Mouse (Mus musculus): ENCODE data around the gene Cfap73. TPM values are rescaled to one million over a fixed set of nuclear protein-coding genes. Genes with fewer than 3 reads are reported as not detected.

Gene Cfap73
- not detected for total RNA-seq (2021)
- long read RNA-seq, experiment 1, result 0 reads
- long read RNA-seq, experiment 2, result 0 reads

DNA sequence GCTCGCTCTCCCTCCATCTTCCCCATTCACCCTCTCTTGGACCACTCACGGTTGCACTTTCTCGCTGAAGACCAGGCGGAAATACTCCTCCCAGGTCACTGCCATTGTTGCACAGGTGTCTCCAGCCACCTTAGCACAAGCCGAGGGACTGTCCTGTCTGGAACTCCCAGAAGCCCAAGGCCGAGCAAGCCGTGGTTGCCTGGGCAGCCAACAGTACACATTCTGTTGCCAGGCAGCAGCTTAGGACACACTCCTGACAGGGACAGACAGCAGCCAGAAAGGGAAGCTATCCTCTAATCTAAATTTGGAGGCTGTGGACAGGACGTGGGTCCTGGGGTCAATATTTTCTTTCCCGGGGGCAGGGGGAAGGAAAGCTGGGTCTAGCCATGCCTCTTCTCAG, at the start of gene Cfap73:
TSS of gene Cfap73 (minus strand) at position 105 of the 400 bp plus-strand sequence.
- no peak for DNase-seq
- intact Hi-C loops (cut with DNase I), result no loop called here

DNA sequence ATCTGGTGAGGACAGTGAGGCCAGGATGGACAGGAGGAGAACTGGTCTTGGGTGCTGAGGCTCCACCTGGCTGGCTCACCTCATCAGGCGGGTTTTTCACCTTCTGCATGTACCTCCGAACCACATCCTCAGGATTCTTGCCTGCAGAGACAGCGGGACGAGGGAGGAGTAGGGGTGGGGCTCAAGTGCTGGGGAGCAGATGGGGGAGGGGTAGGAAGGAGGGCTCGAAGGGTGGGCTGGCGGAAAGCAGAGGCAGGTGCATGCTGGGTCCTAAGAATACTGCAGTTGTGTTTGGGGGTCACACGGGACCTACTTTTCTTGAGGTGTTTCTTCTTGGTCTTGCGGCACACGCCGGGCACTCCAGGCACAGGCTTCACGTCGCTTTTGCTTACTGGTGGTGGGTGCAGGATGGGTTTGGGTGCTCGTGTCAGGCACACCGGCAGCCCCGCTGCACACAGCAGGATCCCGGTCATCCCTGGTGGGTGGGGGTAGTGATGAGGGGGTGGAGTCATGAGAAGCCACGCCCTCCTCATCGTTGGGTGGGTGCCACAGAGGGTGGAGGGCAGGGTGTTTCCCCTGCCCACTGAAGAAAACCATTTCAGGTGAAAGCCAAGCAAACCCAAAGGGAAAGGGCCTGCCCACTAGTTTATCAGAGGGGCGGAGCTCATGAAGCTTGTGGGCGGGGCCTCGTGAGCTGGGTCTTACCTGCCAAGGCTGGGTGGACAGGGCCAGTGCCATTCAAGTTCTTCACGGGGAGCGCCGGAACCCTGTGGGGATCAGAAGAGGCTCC, 49.1 kb upstream of the Cfap73 start:
- intact Hi-C loops (cut with DNase I), result no loop called here
- no peak for DNase-seq

GRCm38 (mm10) chr5:120680918-120681317, 46.9 kb upstream of the Cfap73 start:
- intact Hi-C loops (cut with DNase I), result no loop called here

GRCm38 (mm10) chr5:120679676-120680555, 45.9 kb upstream of the Cfap73 start:
- intact Hi-C loops (cut with DNase I), result no loop called here
- peak; percentile 36 to 67 for DNase-seq

More at GRCm38 (mm10) chr5:120680918-120681317, 46.9 kb upstream of the Cfap73 start:
- DNase-seq, result no peak

DNA sequence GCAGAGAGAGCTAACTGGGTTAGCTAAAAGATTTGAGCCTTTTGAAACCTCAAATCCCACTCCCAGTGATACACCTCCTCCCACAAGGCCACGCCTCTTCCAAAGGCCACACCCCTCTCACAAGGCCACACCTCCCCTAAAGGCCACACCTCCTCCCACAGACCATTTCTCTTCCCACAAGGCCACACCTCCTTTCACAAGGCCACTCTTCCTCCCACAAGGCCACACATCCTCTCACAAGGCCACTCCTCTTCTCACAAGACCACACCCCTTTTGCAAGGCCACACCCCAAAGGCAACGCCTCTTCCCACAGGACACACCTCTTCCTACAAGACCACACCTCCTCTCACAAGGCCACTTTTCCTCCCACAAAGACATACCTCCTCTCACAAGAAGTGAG, 43.5 kb upstream of the Cfap73 start:
- DNase-seq, result no peak
- intact Hi-C loops (cut with DNase I), result no loop called here

DNA sequence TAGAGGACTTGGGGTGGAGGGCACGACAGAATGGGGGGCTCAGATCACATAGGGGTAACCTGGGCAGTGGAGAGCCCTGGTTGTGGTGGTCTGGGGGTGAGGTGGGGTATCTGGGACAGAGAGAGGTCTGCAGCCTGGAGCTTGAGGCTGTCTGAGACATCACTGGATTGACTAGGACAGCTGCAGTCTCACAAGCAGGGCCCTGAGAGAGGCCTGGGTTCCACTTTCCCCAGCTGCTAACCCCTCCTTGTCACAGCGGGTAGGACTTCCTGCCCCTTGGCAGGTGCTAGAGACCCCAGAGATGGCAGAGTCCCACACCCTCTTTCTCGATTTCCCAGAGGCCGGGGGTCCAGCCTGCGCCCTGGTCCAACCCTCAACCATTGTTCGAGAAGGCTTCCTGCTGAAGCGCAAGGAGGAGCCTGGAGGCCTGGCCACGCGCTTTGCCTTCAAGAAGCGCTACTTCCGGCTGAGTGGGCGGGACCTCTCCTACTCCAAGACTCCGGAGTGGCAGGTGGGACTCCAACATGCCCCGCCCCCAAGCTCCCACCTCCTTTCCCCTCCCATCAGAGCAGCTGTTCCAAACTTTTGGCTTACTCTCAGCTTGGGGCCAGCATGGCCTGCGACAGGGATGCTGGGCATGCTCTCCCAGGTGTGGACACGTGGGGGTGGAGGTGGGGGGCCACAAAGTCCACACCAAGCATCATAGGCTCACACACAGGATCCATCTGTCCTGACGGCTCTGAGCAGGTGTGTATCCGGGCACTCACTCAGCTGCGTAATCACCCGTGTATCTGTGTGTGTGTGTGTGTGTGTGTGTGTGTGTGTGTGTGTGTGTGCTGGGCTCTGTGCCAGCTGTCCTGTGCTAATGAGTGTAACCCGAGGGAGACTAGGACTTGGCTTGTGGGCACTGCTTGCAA, 40.5 kb upstream of the Cfap73 start:
- no peak for DNase-seq
- intact Hi-C loops (cut with DNase I), result no loop called here

DNA sequence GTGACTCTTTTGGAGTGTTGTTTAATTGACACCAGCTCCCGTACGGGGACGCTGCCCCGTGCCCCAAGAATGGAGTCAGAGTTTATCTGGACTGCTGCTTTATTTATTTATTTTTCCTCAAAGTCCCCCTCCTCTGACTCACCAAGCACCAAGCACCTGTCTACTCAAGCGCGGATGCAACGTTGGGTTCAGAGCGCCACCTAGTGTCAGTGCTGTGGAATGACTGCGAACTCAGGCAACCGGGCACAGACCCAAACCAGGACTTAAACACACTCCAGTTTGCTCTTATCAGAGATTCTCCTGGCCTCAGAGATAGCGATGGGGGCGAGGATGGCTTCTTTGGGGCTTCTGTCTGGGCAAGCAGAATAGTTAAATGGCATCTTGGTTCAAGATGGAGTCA, 39.6 kb upstream of the Cfap73 start:
- intact Hi-C loops (cut with DNase I), result loop anchor here (1.0 kb wide), 1 partner anchor 54 kb away; no protein-coding TSS in a partner anchor
- DNase-seq, result peak; percentile 32 to 43

DNA sequence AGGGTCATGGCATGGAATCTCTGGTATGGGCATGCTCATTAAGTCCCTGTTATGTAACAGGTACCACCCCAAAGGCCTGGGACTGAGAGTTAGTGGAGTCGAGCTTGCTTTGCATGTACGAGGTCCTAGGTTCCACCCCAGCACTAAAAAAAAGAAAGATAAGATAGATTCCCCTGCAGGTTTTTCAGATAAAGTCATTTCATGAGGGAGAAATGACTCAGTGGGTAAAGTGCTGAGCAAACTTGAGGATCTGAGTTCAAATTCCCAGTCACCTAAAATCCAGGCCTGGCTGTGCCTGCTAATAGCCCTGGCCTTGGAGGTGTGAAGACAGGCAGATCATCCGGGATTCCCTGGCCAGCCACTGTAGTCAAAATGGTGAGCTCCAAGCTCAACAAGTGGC, 37.8 kb upstream of the Cfap73 start:
- intact Hi-C loops (cut with DNase I), result no loop called here
- DNase-seq, result no peak

DNA sequence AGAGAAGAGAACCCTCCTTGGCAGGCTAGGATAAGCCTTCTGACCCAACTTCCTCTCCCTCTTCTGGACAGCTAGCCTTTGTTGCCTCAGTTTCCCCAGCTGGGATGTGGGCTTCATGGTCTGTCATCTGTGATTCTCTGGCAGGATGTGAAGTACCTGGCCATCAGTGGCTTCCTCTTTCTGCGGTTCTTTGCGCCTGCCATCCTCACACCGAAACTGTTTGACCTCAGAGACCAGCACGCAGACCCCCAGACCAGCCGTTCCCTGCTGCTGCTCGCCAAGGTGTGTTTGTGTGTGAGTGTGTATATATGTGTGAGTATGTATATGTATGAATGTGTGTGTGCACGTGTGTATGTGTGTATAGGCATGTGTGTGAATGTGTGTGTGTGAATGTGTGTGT, 36.1 kb upstream of the Cfap73 start:
- no peak for DNase-seq
- intact Hi-C loops (cut with DNase I), result no loop called here

DNA sequence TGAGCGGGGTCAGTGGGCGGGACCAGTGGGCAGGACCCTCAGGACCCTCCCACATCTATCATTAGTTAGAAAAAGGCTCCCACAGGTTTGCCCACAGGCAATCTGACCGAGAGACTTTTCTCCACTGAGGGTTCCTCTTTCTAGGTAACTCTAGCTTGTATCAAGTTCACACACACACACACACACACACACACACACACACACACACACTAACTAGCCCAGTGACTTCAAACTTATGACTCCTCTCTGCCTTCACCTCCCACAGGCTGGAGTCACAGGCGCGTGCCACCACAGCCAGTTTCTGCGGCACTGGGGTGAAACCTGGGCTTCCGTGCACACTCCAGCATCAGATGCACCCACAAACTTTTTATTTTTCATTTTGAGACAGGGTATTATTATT, 34.7 kb upstream of the Cfap73 start:
- DNase-seq, result no peak
- intact Hi-C loops (cut with DNase I), result no loop called here

GRCm38 (mm10) chr5:120664888-120665287, 30.9 kb upstream of the Cfap73 start:
- DNase-seq, result no peak
- intact Hi-C loops (cut with DNase I), result no loop called here

DNA sequence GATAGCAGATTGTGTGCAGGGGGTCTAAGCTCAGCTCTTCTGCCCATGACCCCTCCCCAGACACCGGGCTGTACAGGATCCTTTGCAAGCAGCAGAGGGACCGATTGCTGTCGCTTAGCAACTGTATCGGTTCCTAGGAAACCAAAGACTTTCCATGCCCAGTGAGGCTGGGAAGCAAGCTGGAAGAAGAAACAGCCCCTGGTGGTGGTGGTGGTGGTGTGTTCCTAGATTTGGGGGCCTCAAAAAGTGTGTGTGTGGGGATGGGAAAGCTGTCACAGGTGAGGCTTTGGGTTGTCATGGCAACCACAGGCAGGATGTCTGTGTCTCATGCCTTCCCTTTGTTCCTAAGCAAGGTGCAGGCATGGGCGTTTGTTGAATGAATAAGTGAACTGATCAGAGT, 26.8 kb upstream of the Cfap73 start:
- DNase-seq, result no peak
- intact Hi-C loops (cut with DNase I), result no loop called here

GRCm38 (mm10) chr5:120656281-120656751, 22.3 kb upstream of the Cfap73 start:
- intact Hi-C loops (cut with DNase I), result no loop called here
- DNase-seq, result no peak

DNA sequence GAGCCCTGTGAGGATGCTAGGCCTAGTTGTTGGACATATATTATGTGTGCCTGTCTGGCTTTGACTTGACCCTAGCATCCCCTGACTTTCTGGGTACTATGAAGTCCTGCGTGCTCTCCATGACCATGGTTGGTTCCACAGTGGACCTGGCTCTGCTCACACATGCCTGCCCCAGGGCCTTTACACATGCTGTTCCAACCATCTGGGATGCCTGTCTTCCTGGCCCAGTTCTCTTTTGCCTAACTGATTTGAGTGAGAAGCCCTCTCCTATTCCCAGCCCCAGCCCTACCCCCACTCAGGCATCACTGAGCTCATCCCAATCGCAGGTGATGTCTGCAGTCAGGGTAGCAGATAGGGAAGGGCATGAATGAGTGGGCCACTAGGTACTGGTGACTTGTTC, 19.8 kb upstream of the Cfap73 start:
- intact Hi-C loops (cut with DNase I), result no loop called here
- no peak for DNase-seq

- intact Hi-C loops (cut with DNase I), result no loop called here
- DNase-seq, result no peak
These were observed 19.1 kb upstream of the Cfap73 start for GRCm38 (mm10) chr5:120652915-120653701.

DNA sequence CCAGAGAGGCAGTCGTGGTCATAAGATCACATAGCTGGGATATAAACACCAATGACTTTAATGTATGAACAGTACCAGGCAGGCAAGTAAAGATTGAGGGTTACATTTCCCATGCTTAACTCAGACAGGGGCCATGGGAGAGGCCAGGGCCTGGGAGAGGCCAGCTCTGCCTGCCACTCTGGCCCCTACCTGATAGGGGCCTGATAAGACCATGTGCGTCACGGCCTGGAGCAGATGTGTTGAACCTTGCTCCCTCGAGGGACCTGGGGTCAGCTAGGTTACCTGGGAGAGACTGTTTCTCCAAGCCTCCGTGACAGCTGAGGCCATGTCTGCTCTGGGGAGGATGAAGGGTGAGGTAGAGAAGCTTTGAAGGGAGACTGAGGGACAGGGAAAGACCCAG, 17.2 kb upstream of the Cfap73 start:
- intact Hi-C loops (cut with DNase I), result no loop called here
- DNase-seq, result no peak

DNA sequence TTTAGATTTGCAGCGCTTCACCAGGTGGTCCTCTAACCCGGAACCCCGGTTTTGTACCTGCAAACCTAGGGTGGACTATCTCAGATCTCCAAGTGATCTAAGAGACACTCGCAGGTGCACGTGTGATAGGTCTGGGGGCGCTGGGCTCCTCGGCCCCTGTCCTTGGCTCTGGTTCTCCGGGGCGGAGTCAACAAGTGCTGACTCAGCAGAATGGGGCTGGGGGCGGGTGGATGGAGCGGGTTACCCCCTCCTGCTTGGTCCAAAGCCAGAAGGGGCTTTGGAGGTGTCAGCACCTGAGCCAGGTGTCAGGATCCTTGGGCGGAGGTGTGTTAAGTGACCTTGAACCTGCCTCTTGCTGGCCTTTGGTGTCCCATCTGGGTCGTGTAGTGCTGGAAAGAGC, 15.9 kb upstream of the Cfap73 start:
- intact Hi-C loops (cut with DNase I), result no loop called here
- no peak for DNase-seq

DNA sequence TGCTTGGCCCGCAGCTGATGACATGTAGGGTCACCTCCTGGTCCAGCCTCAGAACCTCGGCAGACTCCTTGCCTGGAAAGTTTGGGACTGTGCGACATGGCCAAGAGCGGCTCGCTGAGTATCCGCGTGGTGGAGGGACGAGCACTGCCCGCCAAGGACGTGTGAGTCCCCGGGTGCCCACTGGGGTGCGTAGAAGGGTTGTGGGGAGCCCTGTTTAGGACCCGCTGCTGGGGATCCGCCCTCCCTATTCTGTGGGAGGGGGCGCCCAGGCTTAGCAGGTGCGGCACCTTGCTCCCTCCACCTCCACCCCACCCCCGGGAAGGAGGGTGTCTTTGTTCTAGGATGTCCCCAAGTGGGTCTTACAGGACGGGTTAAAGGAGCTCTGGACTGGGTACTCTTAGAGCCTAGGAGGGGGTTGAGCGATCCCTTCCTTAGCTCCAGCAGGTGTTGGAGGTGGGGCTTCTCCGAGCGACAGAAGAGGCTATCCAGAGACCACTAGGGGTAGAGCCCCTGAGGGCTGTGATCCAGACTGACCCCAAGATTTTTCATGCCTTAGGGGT, 15.4 kb upstream of the Cfap73 start:
- intact Hi-C loops (cut with DNase I), result no loop called here

More for the DNA sequence above, 15.4 kb upstream of the Cfap73 start:
- DNase-seq, result no peak

All from gastrocnemius, postnatal 36 days (tissue).